Mouse (Mus musculus) midbrain, postnatal 0 days (tissue): Measurements from ENCODE around the gene Vmac. TPM values are rescaled to one million over a fixed set of nuclear protein-coding genes. Genes with fewer than 3 reads are reported as not detected.

ENCODE experiments used
- ATAC-seq: fragments of 200-750 bp; cut with Nextera tagmentation; 2 replicates; pipeline ENCODE4 v1.8.0; 2017; ENCODE audit warnings: moderate number of reproducible peaks, mild to moderate bottlenecking, moderate TSS enrichment, moderate library complexity; ENCODE audit not compliant: low FRiP score
- DNase-seq: peaks from one replicate; pipeline ENCODE4 v3.0.0-alpha.2; 2015; ENCODE audit warnings: low spot score
- H3K27ac ChIP-seq: fragments of 300-500 bp; sonication (generic); 2 replicates; pipeline ENCODE4 v1.5.1; 2014; ENCODE audit warnings: low read depth, mild to moderate bottlenecking, low read length, mixed read lengths
- H3K27me3 ChIP-seq: fragments of 300-500 bp; sonication (generic); 2 replicates; pipeline ENCODE4 v1.6.1; 2014; ENCODE audit warnings: low read length, control low read depth, mixed read lengths; ENCODE audit not compliant: insufficient read depth
- H3K36me3 ChIP-seq: fragments of 300-500 bp; sonication (generic); 2 replicates; pipeline ENCODE4 v1.6.1; 2014; ENCODE audit warnings: low read length, control low read depth, mixed read lengths; ENCODE audit not compliant: insufficient read depth
- H3K4me1 ChIP-seq: fragments of 300-500 bp; sonication (generic); 2 replicates; pipeline ENCODE4 v1.6.1; 2014; ENCODE audit warnings: mild to moderate bottlenecking, control low read depth, antibody characterized with exemption, low read length, mixed read lengths; ENCODE audit not compliant: insufficient read depth
- H3K4me2 ChIP-seq: fragments of 300-500 bp; sonication (generic); 2 replicates; pipeline ENCODE4 v1.6.1; 2014; ENCODE audit warnings: low read depth, mild to moderate bottlenecking, low read length, mixed read lengths; ENCODE audit not compliant: poor library complexity, severe bottlenecking
- H3K4me3 ChIP-seq: fragments of 300-500 bp; sonication (generic); 2 replicates; pipeline ENCODE4 v1.5.1; 2014; ENCODE audit warnings: low read depth, mild to moderate bottlenecking, low read length, moderate library complexity
- H3K9ac ChIP-seq: fragments of 300-500 bp; sonication (generic); replicated peaks from 2 replicates; pipeline ENCODE4 v1.6.1; 2014; ENCODE audit warnings: mild to moderate bottlenecking, low read length, moderate library complexity, mixed read lengths; ENCODE audit not compliant: poor library complexity, severe bottlenecking
- H3K9me3 ChIP-seq: fragments of 300-500 bp; sonication (generic); 2 replicates; pipeline ENCODE4 v1.6.1; 2016; ENCODE audit warnings: low read length, control low read depth
- CTCF ChIP-seq: IDR thresholded peaks from 2 replicates; pipeline ENCODE4 v1.5.1; 2016; ENCODE audit warnings: antibody characterized with exemption, mild to moderate bottlenecking
- WGBS: fragments of 180-500 bp; shearing (Covaris S2); extraction: QIAGEN DNeasy Blood & Tissue Kit; methylation state at CpG from one replicate; pipeline ENCODE4 v1.1.7; 2014; 5-methylcytosine and 5-hydroxymethylcytosine counted together
- polyA plus RNA-seq: library from polyadenylated mRNA; unstranded; fragments of >200 nt; fragmentation: Nextera tagmentation; extraction: Ambion mirVana; gene quantifications from 2 replicates; pipeline ENCODE4 v1.2.1, GENCODE M21; 2015
- total RNA-seq: library from RNA; depleted of rRNA; stranded (reverse); fragments of >200 nt; gene quantifications from 2 replicates; pipeline ENCODE4 v1.2.3, GENCODE M21; 2014

The Vmac gene
- total and polyA plus RNA-seq, 2 experiments from 2014 or later, result 19.8 to 36.9 TPM

GRCm38 (mm10) chr17:56729151-56729550 is 11.3 kb upstream of the Vmac start:
- H3K27ac ChIP-seq, result no peak overlapping the region
- no peak overlapping the region for H3K4me2 ChIP-seq
- no peak overlapping the region for H3K4me3 ChIP-seq
- DNase-seq, result no peak
- no peak overlapping the region for H3K9ac ChIP-seq
- no peaks in the 10 kb centered on the region for H3K4me1 ChIP-seq
- no peaks in the 10 kb centered on the region for H3K36me3 ChIP-seq
- TF ChIP-seq CTCF, result no peak
- whole genome bisulfite sequencing, result 57% methylated on average over 6 of the region's 6 CpGs
- H3K9me3 ChIP-seq, result no peaks in the 10 kb centered on the region
- no peak for ATAC-seq
- H3K27me3 ChIP-seq, result no peaks in the 10 kb centered on the region

GRCm38 (mm10) chr17:56728117-56728516 is 10.3 kb upstream of the Vmac start:
- no peak for DNase-seq
- TF ChIP-seq CTCF, result no peak

GRCm38 (mm10) chr17:56727659-56728058 is 9.8 kb upstream of the Vmac start:
- Histone ChIP-seq H3K36me3 (peaks cover 12% of the 10 kb centered on the region), H3K4me1 (no peaks in the 10 kb centered on the region), H3K4me3 (no peak overlapping the region), H3K9ac (no peak overlapping the region), H3K27ac (no peak overlapping the region), H3K27me3 (no peaks in the 10 kb centered on the region), H3K4me2 (no peak overlapping the region), H3K9me3 (no peaks in the 10 kb centered on the region)
- ATAC-seq, result no peak
- DNase-seq, result no peak
- no peak for TF ChIP-seq CTCF
- 19% methylated on average over 12 of the region's 12 CpGs for WGBS

More at GRCm38 (mm10) chr17:56728117-56728516, 10.3 kb upstream of the Vmac start:
- H3K4me3 ChIP-seq, result no peak overlapping the region
- H3K9ac ChIP-seq, result no peak overlapping the region
- no peaks in the 10 kb centered on the region for H3K27me3 ChIP-seq
- no peaks in the 10 kb centered on the region for H3K9me3 ChIP-seq
- ATAC-seq, result no peak
- H3K36me3 ChIP-seq, result peaks cover 8% of the 10 kb centered on the region
- 51% methylated on average over 12 of the region's 12 CpGs for WGBS
- no peak overlapping the region for H3K27ac ChIP-seq
- no peaks in the 10 kb centered on the region for H3K4me1 ChIP-seq
- no peak overlapping the region for H3K4me2 ChIP-seq

DNA sequence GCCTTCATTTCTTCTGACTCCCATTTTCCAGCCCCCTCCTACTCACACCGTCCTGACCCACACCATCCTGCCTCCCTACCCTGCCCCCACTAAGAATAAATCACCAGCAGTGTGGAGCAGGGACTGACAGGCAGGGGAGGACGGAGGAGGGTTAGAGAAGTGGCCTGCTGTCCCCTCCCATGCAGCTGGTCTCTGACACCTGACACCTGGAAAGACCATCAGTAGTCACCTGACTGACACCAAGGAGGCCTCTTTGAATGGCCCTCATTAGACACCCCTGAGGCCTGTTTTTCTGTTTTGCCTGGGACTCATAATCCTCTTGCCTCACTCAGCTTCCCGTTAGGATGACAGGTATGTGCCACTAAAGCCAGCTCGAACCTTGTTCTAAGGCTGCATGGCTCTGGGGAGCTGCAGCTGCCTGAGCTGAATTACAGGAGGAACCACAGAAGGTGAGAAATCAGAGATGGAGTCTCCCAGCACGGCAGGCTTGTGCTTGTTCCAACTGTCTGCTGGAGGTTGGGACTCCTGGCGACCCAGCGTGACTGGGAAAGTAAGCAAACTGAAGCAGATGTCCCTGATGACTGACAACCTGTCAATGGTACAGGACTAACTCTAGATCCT is 9.3 kb upstream of the Vmac start:
- no peak for ATAC-seq
- Histone ChIP-seq H3K36me3 (peaks cover 17% of the 10 kb centered on the region), H3K27ac (no peak overlapping the region), H3K4me2 (no peak overlapping the region), H3K9ac (no peak overlapping the region), H3K27me3 (no peaks in the 10 kb centered on the region), H3K4me1 (no peaks in the 10 kb centered on the region), H3K4me3 (no peak overlapping the region), H3K9me3 (no peaks in the 10 kb centered on the region)
- TF ChIP-seq CTCF, result no peak
- WGBS, result 21% methylated on average over 7 of the region's 7 CpGs
- DNase-seq, result no peak

DNA sequence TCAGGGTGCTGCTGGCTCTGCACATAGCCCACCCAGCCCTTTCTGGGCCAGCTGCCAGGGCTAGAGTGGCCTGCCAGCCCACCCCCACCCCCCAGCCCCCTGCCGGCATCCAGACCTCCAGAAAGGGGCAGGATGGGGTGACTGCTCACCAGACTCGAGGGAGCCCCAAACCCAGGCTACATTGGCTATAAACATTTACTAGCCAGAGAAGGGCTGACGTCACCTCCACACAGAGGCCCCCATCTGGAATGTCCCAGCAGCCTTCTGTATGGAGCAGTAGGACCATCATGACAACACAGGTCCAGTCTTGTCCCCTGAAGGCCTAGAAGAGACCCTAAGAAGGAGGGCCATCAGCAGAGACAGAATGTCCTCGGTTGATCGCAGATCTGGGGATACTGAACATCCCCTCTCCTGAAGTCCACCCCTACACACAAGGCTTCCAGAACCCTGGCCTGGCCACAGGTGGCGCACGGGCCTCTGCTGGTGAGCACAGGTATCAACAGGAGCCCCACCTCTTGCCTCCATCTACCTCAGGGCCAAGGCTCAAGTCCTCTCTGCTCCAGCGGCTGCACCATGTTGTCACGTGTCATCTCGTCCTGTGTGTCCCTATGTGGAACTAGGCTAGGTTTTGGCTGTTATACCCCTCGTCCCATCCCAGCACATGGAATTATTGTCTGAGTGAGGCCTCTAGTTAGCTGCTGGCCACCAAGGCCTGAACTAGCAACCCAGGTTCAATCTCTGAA is 5.8 kb upstream of the Vmac start:
- H3K4me2 ChIP-seq, result no peak overlapping the region
- no peak for ATAC-seq
- H3K36me3 ChIP-seq, result peaks cover 26% of the 10 kb centered on the region
- H3K27me3 ChIP-seq, result no peaks in the 10 kb centered on the region
- no peak; the same call in 1 of the 2 replicates for TF ChIP-seq CTCF
- no peak overlapping the region for H3K4me3 ChIP-seq
- H3K4me1 ChIP-seq, result peaks cover 8% of the 10 kb centered on the region
- no peak overlapping the region for H3K27ac ChIP-seq
- no peaks in the 10 kb centered on the region for H3K9me3 ChIP-seq
- no peak for DNase-seq
- no peak overlapping the region for H3K9ac ChIP-seq
- 85% methylated on average over 11 of the region's 11 CpGs for WGBS

DNA sequence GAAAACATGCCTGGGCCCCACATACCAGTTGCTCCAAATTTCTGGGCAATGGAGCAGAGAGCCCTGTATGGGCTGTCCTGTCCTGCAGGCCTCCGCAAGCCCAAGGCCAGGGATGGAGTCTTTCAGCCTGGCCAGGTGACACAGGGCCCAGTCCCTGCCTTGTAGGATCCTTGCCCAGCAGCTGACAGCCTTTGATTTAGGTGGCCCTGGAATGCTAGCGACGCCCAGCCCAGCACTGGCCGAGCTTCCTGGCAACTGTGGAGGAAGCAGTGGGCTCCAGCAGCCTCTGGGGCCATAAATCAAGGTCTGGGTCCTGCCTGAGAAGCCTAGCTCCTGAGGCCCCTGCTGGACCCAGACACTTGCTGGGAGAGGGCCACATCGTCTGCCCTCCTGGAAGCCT is 4.6 kb upstream of the Vmac start:
- Histone ChIP-seq H3K9ac (no peak overlapping the region), H3K4me3 (no peak overlapping the region), H3K36me3 (peaks cover 26% of the 10 kb centered on the region), H3K4me2 (no peak overlapping the region), H3K9me3 (no peaks in the 10 kb centered on the region), H3K27me3 (no peaks in the 10 kb centered on the region), H3K4me1 (peaks cover 10% of the 10 kb centered on the region), H3K27ac (no peak overlapping the region)
- TF ChIP-seq CTCF, result no peak
- ATAC-seq (no peak), DNase-seq (no peak)
- WGBS, result 91% methylated on average over 5 of the region's 5 CpGs
